Mouse (Mus musculus) E14TG2a.4 (cell line): ENCODE data around the gene Plxdc2.

Experiments
- CTCF ChIP-seq: conservative IDR thresholded peaks from 2 replicates; pipeline ENCODE4 v1.5.1; 2014; ENCODE audit warnings: low read length
- NANOG ChIP-seq: IDR thresholded peaks from 2 replicates; pipeline ENCODE4 v1.6.1; 2014; ENCODE audit warnings: borderline replicate concordance, low read length, mixed read lengths
- POU5F1 ChIP-seq: IDR thresholded peaks from 2 replicates; pipeline ENCODE4 v1.6.1; 2014; ENCODE audit warnings: low read length, borderline replicate concordance

- TF ChIP-seq CTCF (no peak), NANOG (no peak), POU5F1 (no peak)
These were observed 239.3 kb downstream of the Plxdc2 start for GRCm38 (mm10) chr2:16595451-16595850.
